Mouse (Mus musculus): ENCODE data around the gene Tubb2b. TPM values are rescaled to one million over a fixed set of nuclear protein-coding genes. Genes with fewer than 3 reads are reported as not detected.

Tubb2b gene
- total RNA-seq, 1 experiment = 139 TPM

DNA sequence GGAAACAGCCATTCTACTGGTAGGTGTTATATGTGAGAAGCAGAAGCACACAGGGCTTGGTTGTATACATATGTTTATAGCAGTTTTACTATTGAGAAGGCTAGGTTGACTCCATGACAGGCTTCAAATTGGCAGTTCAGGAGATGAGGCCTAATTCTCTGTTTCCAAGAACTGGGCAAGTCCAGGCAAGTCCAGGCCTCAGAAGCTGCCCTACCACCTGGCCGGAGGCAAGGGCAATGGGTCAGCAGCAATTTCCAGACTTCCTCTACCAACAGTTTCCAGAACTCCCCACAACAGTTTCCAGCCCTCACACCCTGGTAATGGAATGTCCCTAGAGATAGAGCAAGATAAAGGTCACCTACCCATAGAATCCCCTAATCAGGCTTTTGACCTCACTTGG is 29.7 kb upstream of the Tubb2b start:
- H3K9me3 ChIP-seq (ENCODE audit: control insufficient read depth, insufficient read depth, low read depth, low read length) = peaks cover 6% of the 10 kb centered on the region; the same call in 1 of the 2 replicates
- no peak for TF ChIP-seq MAFK (IDR thresholded peaks at IDR 0.05; ENCODE audit: insufficient read depth, low read depth, low read length)
- TF ChIP-seq ZC3H11A (IDR thresholded peaks at IDR 0.05; ENCODE audit: borderline replicate concordance, low read depth, low read length) = no peak
- no peak for TF ChIP-seq ZNF384 (IDR thresholded peaks at IDR 0.05; ENCODE audit: low read depth, low read length)
- no peak for TF ChIP-seq CHD2 (IDR thresholded peaks at IDR 0.05; ENCODE audit: low read depth, low read length)
- no peak for TF ChIP-seq HCFC1 (IDR thresholded peaks at IDR 0.05; ENCODE audit: borderline replicate concordance, insufficient read depth, low read length)
- peaks cover 4% of the 10 kb centered on the region; the same call in 1 of the 2 replicates for H3K36me3 ChIP-seq (ENCODE audit: control insufficient read depth, insufficient read depth, low read length, poor library complexity, severe bottlenecking)
- no peak for DNase-seq (ENCODE audit: low read depth, low spot score)
- peaks cover 6 to 8% of the 10 kb centered on the region in 2 experiments for H3K4me1 ChIP-seq (ENCODE audit: control insufficient read depth in 2 of 2, insufficient read depth in 2 of 2, low read length in 2 of 2, poor library complexity in 1 of 2)
- H3K9ac ChIP-seq (ENCODE audit: insufficient read depth, low read depth, low read length, poor library complexity, severe bottlenecking) = no peak overlapping the region
- in situ Hi-C loops (cut with MboI; ENCODE audit: low sequenced_read_pairs in 2 of 2, unreplicated experiment in 2 of 2) = no loop called here
- H3K4me3 ChIP-seq (ENCODE audit: insufficient read depth in 1 of 2, low read depth in 1 of 2, low read length in 2 of 2, poor library complexity in 1 of 2, severe bottlenecking in 1 of 2) = no peak overlapping the region
- no peak overlapping the region for H3K27ac ChIP-seq (ENCODE audit: insufficient read depth, low read depth, low read length, poor library complexity, severe bottlenecking)

- no peak overlapping the region for H3K27ac ChIP-seq (ENCODE audit: insufficient read depth, low read depth, low read length, poor library complexity, severe bottlenecking)
- no peaks in the 10 kb centered on the region for H3K9me3 ChIP-seq (ENCODE audit: control insufficient read depth, insufficient read depth, low read depth, low read length)
- H3K9ac ChIP-seq (ENCODE audit: insufficient read depth, low read depth, low read length, poor library complexity, severe bottlenecking) = no peak overlapping the region
- in situ Hi-C loops (cut with MboI; ENCODE audit: low sequenced_read_pairs in 2 of 2, unreplicated experiment in 2 of 2) = no loop called here
- DNase-seq (ENCODE audit: low read depth, low spot score) = no peak
- peaks cover 13% of the 10 kb centered on the region in 2 experiments for H3K4me1 ChIP-seq (ENCODE audit: control insufficient read depth in 2 of 2, insufficient read depth in 2 of 2, low read length in 2 of 2, poor library complexity in 1 of 2)
- no peak overlapping the region for H3K4me3 ChIP-seq (ENCODE audit: insufficient read depth in 1 of 2, low read depth in 1 of 2, low read length in 2 of 2, poor library complexity in 1 of 2, severe bottlenecking in 1 of 2)
- H3K36me3 ChIP-seq (ENCODE audit: control insufficient read depth, insufficient read depth, low read length, poor library complexity, severe bottlenecking) = no peaks in the 10 kb centered on the region
- TF ChIP-seq CHD2 (IDR thresholded peaks at IDR 0.05; ENCODE audit: low read depth, low read length) (no peak), MAFK (IDR thresholded peaks at IDR 0.05; ENCODE audit: insufficient read depth, low read depth, low read length) (peak; percentile 86), ZNF384 (IDR thresholded peaks at IDR 0.05; ENCODE audit: low read depth, low read length) (no peak)
Measured at GRCm38 (mm10) chr13:34157596-34158157, 27.4 kb upstream of the Tubb2b start.

DNA sequence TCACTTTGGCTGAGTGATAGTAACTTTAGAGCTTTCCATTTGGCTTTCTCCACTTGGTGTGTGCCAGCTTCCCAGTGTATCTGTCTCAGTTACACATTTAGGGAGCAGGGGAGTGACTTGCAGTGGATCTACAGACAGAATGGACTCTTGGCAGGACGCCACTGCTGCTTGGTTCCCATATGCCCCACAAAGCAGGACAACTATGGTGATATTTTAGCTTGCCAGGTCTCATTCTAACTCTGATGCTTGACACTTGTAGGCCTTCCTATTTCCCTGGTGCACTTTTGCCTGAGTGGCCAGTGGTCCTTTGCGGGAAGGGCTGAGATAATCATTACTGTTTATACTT is 26.5 kb upstream of the Tubb2b start:
- peak overlapping the region; percentile 58 for H3K27ac ChIP-seq (ENCODE audit: insufficient read depth, low read depth, low read length, poor library complexity, severe bottlenecking)
- in situ Hi-C loops (cut with MboI; ENCODE audit: low sequenced_read_pairs in 2 of 2, unreplicated experiment in 2 of 2) = no loop called here
- TF ChIP-seq MAFK (IDR thresholded peaks at IDR 0.05; ENCODE audit: insufficient read depth, low read depth, low read length) = no peak

GRCm38 (mm10) chr13:34156133-34156839 is 26.0 kb upstream of the Tubb2b start:
- Histone ChIP-seq H3K9ac (ENCODE audit: insufficient read depth, low read depth, low read length, poor library complexity, severe bottlenecking) (peak overlapping the region; percentile 18; the same call in 1 of the 2 replicates), H3K27ac (ENCODE audit: insufficient read depth, low read depth, low read length, poor library complexity, severe bottlenecking) (peak overlapping the region; percentile 58), H3K4me3 (ENCODE audit: insufficient read depth in 1 of 2, low read depth in 1 of 2, low read length in 2 of 2, poor library complexity in 1 of 2, severe bottlenecking in 1 of 2) (peak overlapping the region; percentile 6 to 53; a peak in 3 of 4 replicates), H3K4me1 (ENCODE audit: control insufficient read depth in 2 of 2, insufficient read depth in 2 of 2, low read length in 2 of 2, poor library complexity in 1 of 2) (peaks cover 13 to 22% of the 10 kb centered on the region in 2 experiments), H3K9me3 (ENCODE audit: control insufficient read depth, insufficient read depth, low read depth, low read length) (no peaks in the 10 kb centered on the region), H3K36me3 (ENCODE audit: control insufficient read depth, insufficient read depth, low read length, poor library complexity, severe bottlenecking) (no peaks in the 10 kb centered on the region)
- TF ChIP-seq MAFK (IDR thresholded peaks at IDR 0.05; ENCODE audit: insufficient read depth, low read depth, low read length) (peak; percentile 79), ZNF384 (IDR thresholded peaks at IDR 0.05; ENCODE audit: low read depth, low read length) (no peak), CHD2 (IDR thresholded peaks at IDR 0.05; ENCODE audit: low read depth, low read length) (no peak)
- peak; percentile 81 for DNase-seq (ENCODE audit: low read depth, low spot score)
- in situ Hi-C loops (cut with MboI; ENCODE audit: low sequenced_read_pairs in 2 of 2, unreplicated experiment in 2 of 2) = no loop called here

More for the DNA sequence above, 26.5 kb upstream of the Tubb2b start:
- Histone ChIP-seq H3K9ac (ENCODE audit: insufficient read depth, low read depth, low read length, poor library complexity, severe bottlenecking) (peak overlapping the region; percentile 18; the same call in 1 of the 2 replicates), H3K4me1 (ENCODE audit: control insufficient read depth in 2 of 2, insufficient read depth in 2 of 2, low read length in 2 of 2, poor library complexity in 1 of 2) (peaks cover 13 to 20% of the 10 kb centered on the region in 2 experiments), H3K9me3 (ENCODE audit: control insufficient read depth, insufficient read depth, low read depth, low read length) (no peaks in the 10 kb centered on the region), H3K4me3 (ENCODE audit: insufficient read depth in 1 of 2, low read depth in 1 of 2, low read length in 2 of 2, poor library complexity in 1 of 2, severe bottlenecking in 1 of 2) (peak overlapping the region in 1 of 2 experiments; percentile 53; a peak in 3 of 4 replicates), H3K36me3 (ENCODE audit: control insufficient read depth, insufficient read depth, low read length, poor library complexity, severe bottlenecking) (no peaks in the 10 kb centered on the region)
- DNase-seq (ENCODE audit: low read depth, low spot score) = no peak

- Histone ChIP-seq H3K9me3 (ENCODE audit: control insufficient read depth, insufficient read depth, low read depth, low read length) (no peaks in the 10 kb centered on the region), H3K9ac (ENCODE audit: insufficient read depth, low read depth, low read length, poor library complexity, severe bottlenecking) (peak overlapping the region; percentile 35; the same call in 1 of the 2 replicates), H3K4me1 (ENCODE audit: control insufficient read depth in 2 of 2, insufficient read depth in 2 of 2, low read length in 2 of 2, poor library complexity in 1 of 2) (peaks cover 19 to 22% of the 10 kb centered on the region in 2 experiments), H3K27ac (ENCODE audit: insufficient read depth, low read depth, low read length, poor library complexity, severe bottlenecking) (peak overlapping the region; percentile 50; the same call in 1 of the 2 replicates), H3K36me3 (ENCODE audit: control insufficient read depth, insufficient read depth, low read length, poor library complexity, severe bottlenecking) (no peaks in the 10 kb centered on the region), H3K4me3 (ENCODE audit: insufficient read depth in 1 of 2, low read depth in 1 of 2, low read length in 2 of 2, poor library complexity in 1 of 2, severe bottlenecking in 1 of 2) (no peak overlapping the region)
- DNase-seq (ENCODE audit: low read depth, low spot score) = peak; percentile 75
- no peak for TF ChIP-seq HCFC1 (IDR thresholded peaks at IDR 0.05; ENCODE audit: borderline replicate concordance, insufficient read depth, low read length)
- no peak for TF ChIP-seq MAFK (IDR thresholded peaks at IDR 0.05; ENCODE audit: insufficient read depth, low read depth, low read length)
- no peak for TF ChIP-seq ZNF384 (IDR thresholded peaks at IDR 0.05; ENCODE audit: low read depth, low read length)
- TF ChIP-seq CHD2 (IDR thresholded peaks at IDR 0.05; ENCODE audit: low read depth, low read length) = no peak
- 0 out of 2 replicates have a peak, but pooled peaks have one; percentile 22 for TF ChIP-seq ZC3H11A (IDR thresholded peaks at IDR 0.05; ENCODE audit: borderline replicate concordance, low read depth, low read length)
- in situ Hi-C loops (cut with MboI; ENCODE audit: low sequenced_read_pairs in 2 of 2, unreplicated experiment in 2 of 2) = no loop called here
Measured at GRCm38 (mm10) chr13:34154931-34155272, 24.6 kb upstream of the Tubb2b start.
